Mouse (Mus musculus) forebrain, embryonic 16.5 days (tissue): ENCODE measurements at regions not wholly inside any gene's neighbourhood (a gene's known extent, or its start where the extent isn't known, plus 50 kb on each side); places are given as distances from the start of the nearest gene placed in this dataset.
"Not testable (repeated sequence)": the region's sequence is repeated elsewhere in the genome, so short reads cannot be mapped to it uniquely, and the experiment has no call there.

ENCODE experiments used
- ATAC-seq: fragments of 200-750 bp; cut with Nextera tagmentation; 2 replicates; pipeline ENCODE4 v1.8.0; 2017; ENCODE audit warnings: mild to moderate bottlenecking, moderate library complexity
- H3K27ac ChIP-seq: fragments of 300-500 bp; sonication (generic); 2 replicates; pipeline ENCODE4 v1.5.1; 2014; ENCODE audit warnings: low read length, control low read depth
- H3K27me3 ChIP-seq: fragments of 300-500 bp; sonication (generic); replicated peaks from 2 replicates; pipeline ENCODE4 v1.6.1; 2014; ENCODE audit warnings: low read length; ENCODE audit not compliant: control insufficient read depth, insufficient read depth
- H3K36me3 ChIP-seq: fragments of 300-500 bp; sonication (generic); 2 replicates; pipeline ENCODE4 v1.6.1; 2014; ENCODE audit not compliant: control insufficient read depth, insufficient read depth
- H3K4me1 ChIP-seq: fragments of 300-500 bp; sonication (generic); replicated peaks from 2 replicates; pipeline ENCODE4 v1.6.1; 2014; ENCODE audit warnings: low read length; ENCODE audit not compliant: control insufficient read depth, insufficient read depth
- H3K4me2 ChIP-seq: fragments of 300-500 bp; sonication (generic); 2 replicates; pipeline ENCODE4 v1.6.1; 2014; ENCODE audit warnings: mild to moderate bottlenecking, low read length, control low read depth
- H3K4me3 ChIP-seq: fragments of 300-500 bp; sonication (generic); replicated peaks from 2 replicates; pipeline ENCODE4 v1.5.1; 2014; ENCODE audit warnings: mild to moderate bottlenecking, low read length, control low read depth
- H3K9ac ChIP-seq: fragments of 300-500 bp; sonication (generic); replicated peaks from 2 replicates; pipeline ENCODE4 v1.6.1; 2014; ENCODE audit warnings: low read depth, low read length, control low read depth
- H3K9me3 ChIP-seq: fragments of 300-500 bp; sonication (generic); 2 replicates; pipeline ENCODE4 v1.6.1; 2016; ENCODE audit warnings: low read length; ENCODE audit not compliant: control insufficient read depth
- WGBS: fragments of 180-500 bp; shearing (Covaris S2); extraction: QIAGEN DNeasy Blood & Tissue Kit; methylation state at CpG from one replicate; pipeline ENCODE4 v1.1.7; 2014; 5-methylcytosine and 5-hydroxymethylcytosine counted together

- ATAC-seq = peak; percentile 62
- 27% methylated on average over 6 of the region's 6 CpGs for WGBS
These were observed 140.0 kb downstream of the Katnal1 start for GRCm38 (mm10) chr5:148789147-148789566.

GRCm38 (mm10) chr5:148788690-148789089 lies 140.4 kb downstream of the Katnal1 start:
- no peak overlapping the region for H3K9ac ChIP-seq
- no peak overlapping the region for H3K4me3 ChIP-seq
- no peak overlapping the region for H3K4me2 ChIP-seq
- no peaks in the 10 kb centered on the region for H3K36me3 ChIP-seq
- peaks cover 17% of the 10 kb centered on the region for H3K4me1 ChIP-seq
- no peak for ATAC-seq
- no peak overlapping the region for H3K27ac ChIP-seq
- no peaks in the 10 kb centered on the region for H3K27me3 ChIP-seq
- H3K9me3 ChIP-seq = no peaks in the 10 kb centered on the region
- WGBS = 68% methylated on average over 8 of the region's 8 CpGs

More at GRCm38 (mm10) chr5:148789147-148789566, 140.0 kb downstream of the Katnal1 start:
- Histone ChIP-seq H3K27ac (no peak overlapping the region), H3K9me3 (no peaks in the 10 kb centered on the region), H3K36me3 (no peaks in the 10 kb centered on the region), H3K4me2 (no peak overlapping the region), H3K9ac (no peak overlapping the region), H3K4me1 (peaks cover 17% of the 10 kb centered on the region), H3K4me3 (no peak overlapping the region), H3K27me3 (no peaks in the 10 kb centered on the region)

GRCm38 (mm10) chr5:148787270-148787669 lies 141.8 kb downstream of the Katnal1 start:
- Histone ChIP-seq H3K9me3 (no peaks in the 10 kb centered on the region), H3K9ac (no peak overlapping the region), H3K4me2 (no peak overlapping the region), H3K4me3 (no peak overlapping the region), H3K4me1 (peaks cover 14% of the 10 kb centered on the region), H3K36me3 (no peaks in the 10 kb centered on the region), H3K27ac (no peak overlapping the region), H3K27me3 (no peaks in the 10 kb centered on the region)
- ATAC-seq = peak; percentile 73
- WGBS = 20% methylated on average over 8 of the region's 8 CpGs

GRCm38 (mm10) chr5:148781076-148781475 lies 148.0 kb downstream of the Katnal1 start:
- not testable (repeated sequence) for H3K27me3 ChIP-seq, H3K4me3 ChIP-seq, H3K27ac ChIP-seq, H3K36me3 ChIP-seq, H3K4me2 ChIP-seq, H3K4me1 ChIP-seq, H3K9me3 ChIP-seq, H3K9ac ChIP-seq, ATAC-seq
- WGBS = 68% methylated on average over 6 of the region's 6 CpGs

GRCm38 (mm10) chr5:148776796-148777659 lies 152.1 kb downstream of the Katnal1 start:
- Histone ChIP-seq H3K4me1 (no peaks in the 10 kb centered on the region), H3K4me2 (no peak overlapping the region), H3K9ac (no peak overlapping the region), H3K9me3 (no peaks in the 10 kb centered on the region), H3K27me3 (no peaks in the 10 kb centered on the region), H3K27ac (no peak overlapping the region), H3K36me3 (no peaks in the 10 kb centered on the region), H3K4me3 (no peak overlapping the region)
- ATAC-seq = no peak
- 89% methylated on average over 20 of the region's 20 CpGs for WGBS

- WGBS = 89% methylated on average over 3 of the region's 3 CpGs
- Histone ChIP-seq H3K4me1 (no peaks in the 10 kb centered on the region), H3K4me3 (no peak overlapping the region), H3K27me3 (no peaks in the 10 kb centered on the region), H3K9ac (no peak overlapping the region), H3K27ac (no peak overlapping the region), H3K36me3 (no peaks in the 10 kb centered on the region), H3K9me3 (no peaks in the 10 kb centered on the region), H3K4me2 (no peak overlapping the region)
- no peak for ATAC-seq
These were observed 153.9 kb downstream of the Katnal1 start for GRCm38 (mm10) chr5:148775232-148775631.

- no peak overlapping the region for H3K4me3 ChIP-seq
- H3K36me3 ChIP-seq = no peaks in the 10 kb centered on the region
- peaks cover 3% of the 10 kb centered on the region; the same call in 1 of the 2 replicates for H3K9me3 ChIP-seq
- H3K9ac ChIP-seq = no peak overlapping the region
- WGBS = 57% methylated on average over 3 of the region's 3 CpGs
- H3K4me2 ChIP-seq = no peak overlapping the region
- H3K27me3 ChIP-seq = no peaks in the 10 kb centered on the region
- no peak overlapping the region for H3K27ac ChIP-seq
- no peaks in the 10 kb centered on the region for H3K4me1 ChIP-seq
- ATAC-seq = no peak
These were observed 154.7 kb downstream of the Katnal1 start for GRCm38 (mm10) chr5:148774446-148774845.

- Histone ChIP-seq H3K4me1 (no peaks in the 10 kb centered on the region), H3K9me3 (peaks cover 3% of the 10 kb centered on the region; the same call in 1 of the 2 replicates), H3K27ac (no peak overlapping the region), H3K4me3 (no peak overlapping the region), H3K4me2 (no peak overlapping the region), H3K27me3 (no peaks in the 10 kb centered on the region), H3K36me3 (no peaks in the 10 kb centered on the region), H3K9ac (no peak overlapping the region)
- WGBS = 91% methylated on average over 4 of the region's 4 CpGs
- ATAC-seq = no peak
These were observed 159.7 kb downstream of the Katnal1 start for GRCm38 (mm10) chr5:148769452-148769851.

- H3K4me2 ChIP-seq = no peak overlapping the region
- H3K27ac ChIP-seq = no peak overlapping the region
- WGBS = 76% methylated on average over 7 of the region's 7 CpGs
- H3K36me3 ChIP-seq = no peaks in the 10 kb centered on the region
- no peaks in the 10 kb centered on the region for H3K27me3 ChIP-seq
- H3K9ac ChIP-seq = no peak overlapping the region
- H3K4me1 ChIP-seq = no peaks in the 10 kb centered on the region
- H3K9me3 ChIP-seq = peaks cover 3% of the 10 kb centered on the region; the same call in 1 of the 2 replicates
- ATAC-seq = no peak
- no peak overlapping the region for H3K4me3 ChIP-seq
These were observed 160.8 kb downstream of the Katnal1 start for GRCm38 (mm10) chr5:148768346-148768745.
